Mouse (Mus musculus): ENCODE results near the gene Gatad2b.

DNA sequence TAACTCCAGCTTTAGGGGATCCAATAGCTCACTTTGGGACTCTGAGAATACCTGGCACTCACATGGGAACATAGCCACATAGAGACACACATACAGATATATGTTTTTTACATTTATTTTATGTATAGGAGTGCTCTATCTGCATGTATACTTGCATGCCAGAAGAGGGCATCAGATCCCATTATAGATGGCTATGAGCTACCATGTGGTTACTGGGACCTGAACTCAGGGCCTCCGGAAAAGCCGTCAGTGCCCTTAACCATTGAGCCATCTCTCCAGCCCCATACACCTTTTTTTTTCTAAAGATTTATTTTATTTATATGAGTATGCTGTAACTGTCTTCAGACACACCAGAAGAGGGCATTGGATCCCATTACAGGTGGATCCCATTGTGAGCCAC, 8.8 kb upstream of the Gatad2b start:
- TF ChIP-seq POLR2A (IDR thresholded peaks at IDR 0.05; ENCODE audit: low read depth, low read length) (no peak), CTCF (conservative IDR thresholded peaks at IDR 0.05; ENCODE audit: insufficient read depth, insufficient read length, low read depth, low read length) (no peak)

Measured in kidney, adult 2 months (tissue).